Mouse (Mus musculus): ENCODE measurements around the gene Ikzf3. TPM values are rescaled to one million over a fixed set of nuclear protein-coding genes. Genes with fewer than 3 reads are reported as not detected.

Gene Ikzf3
- 0.20 and 0.43 TPM in 2 replicates for polyA plus RNA-seq (2015; fragmentation: Nextera tagmentation; extraction: Ambion mirVana)

DNA sequence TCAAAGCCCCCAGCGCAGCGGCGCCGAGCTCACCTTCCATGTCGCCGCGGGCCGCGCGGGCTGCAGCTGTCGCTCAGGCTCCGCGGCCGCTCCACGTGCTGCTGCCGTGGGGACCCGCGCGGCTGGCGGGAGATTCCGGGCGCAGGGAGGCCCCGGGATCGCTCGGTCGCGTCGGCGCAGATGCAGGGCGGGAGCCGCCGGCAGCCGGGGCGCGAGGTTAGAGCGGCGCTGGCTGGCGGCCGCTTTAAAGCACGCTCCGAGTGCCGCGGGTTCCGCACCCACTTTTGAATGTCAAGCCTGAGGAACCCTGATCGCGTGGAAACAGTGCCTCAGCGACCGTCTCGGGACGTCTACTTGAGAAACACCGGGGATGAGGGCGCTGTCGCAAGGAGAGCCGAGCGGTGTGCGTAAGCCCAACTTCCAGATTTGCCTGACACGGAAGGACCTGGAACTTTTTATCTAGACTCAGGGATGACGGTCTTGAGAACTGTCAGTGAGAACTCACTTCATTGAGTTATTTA is at the start of gene Ikzf3:
Gene Ikzf3 (minus strand): TSS at position 321 of the 521 bp plus-strand sequence.
- Histone ChIP-seq H3K4me3 (ENCODE audit: low read depth, low read length) (peak within 1 kb of the TSS; percentile 37), H3K27ac (ENCODE audit: low read length) (no peak within 1 kb of the TSS), H3K9me3 (ENCODE audit: low read length) (no peaks in the 10 kb centered on the region), H3K4me2 (replicated peaks; ENCODE audit: low read depth, low read length) (peak within 1 kb of the TSS; percentile 62), H3K27me3 (replicated peaks; ENCODE audit: insufficient read depth, low read length) (peaks cover 26% of the 10 kb centered on the region), H3K36me3 (ENCODE audit: insufficient read depth, low read length) (no peaks in the 10 kb centered on the region), H3K4me1 (ENCODE audit: insufficient read depth, low read depth, low read length) (peaks cover 7% of the 10 kb centered on the region; the same call in 1 of the 2 replicates), H3K9ac (replicated peaks; ENCODE audit: low read depth) (no peak within 1 kb of the TSS)
- no peak for TF ChIP-seq EP300 (IDR thresholded peaks at IDR 0.05)
- TF ChIP-seq CTCF (IDR thresholded peaks at IDR 0.05) = peak; percentile 9; the same call in 1 of the 2 replicates
- peak; percentile 35 for ATAC-seq
- 1% methylated on average over 50 of the region's 58 CpGs for WGBS
- DNase-seq (ENCODE audit: low spot score) = no peak

- Histone ChIP-seq H3K4me3 (ENCODE audit: low read depth, low read length) (no peak overlapping the region), H3K9ac (replicated peaks; ENCODE audit: low read depth) (no peak overlapping the region), H3K4me1 (ENCODE audit: insufficient read depth, low read depth, low read length) (no peaks in the 10 kb centered on the region), H3K4me2 (replicated peaks; ENCODE audit: low read depth, low read length) (no peak overlapping the region), H3K36me3 (ENCODE audit: insufficient read depth, low read length) (no peaks in the 10 kb centered on the region), H3K27me3 (replicated peaks; ENCODE audit: insufficient read depth, low read length) (no peaks in the 10 kb centered on the region), H3K9me3 (ENCODE audit: low read length) (no peaks in the 10 kb centered on the region), H3K27ac (ENCODE audit: low read length) (no peak overlapping the region)
- ATAC-seq = no peak
- TF ChIP-seq CTCF (IDR thresholded peaks at IDR 0.05) (no peak), EP300 (IDR thresholded peaks at IDR 0.05) (no peak)
- no peak for DNase-seq (ENCODE audit: low spot score)
- WGBS = 60% methylated on average over 10 of the region's 10 CpGs
These were observed 49.6 kb upstream of the Ikzf3 start for GRCm38 (mm10) chr11:98595473-98595872.

DNA sequence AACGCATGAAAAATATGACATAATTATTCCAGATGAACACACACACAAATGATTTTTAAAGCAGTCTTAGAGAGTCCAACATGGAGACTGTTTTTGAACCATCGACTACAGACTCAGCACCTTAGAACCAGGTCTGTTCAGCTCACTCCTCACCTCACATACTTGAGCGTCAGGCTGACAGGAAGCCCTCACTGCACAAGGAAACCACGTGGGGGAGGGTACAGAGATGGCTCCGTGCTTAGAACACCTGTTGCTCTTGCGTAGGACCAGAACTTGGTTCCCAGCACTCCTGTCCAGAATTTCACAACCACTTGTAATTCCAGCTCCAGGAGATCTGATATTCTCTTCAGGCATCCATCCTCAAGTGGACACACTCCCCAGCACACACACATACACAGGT is 49.2 kb upstream of the Ikzf3 start:
- no peaks in the 10 kb centered on the region for H3K27me3 ChIP-seq (replicated peaks; ENCODE audit: insufficient read depth, low read length)
- no peaks in the 10 kb centered on the region for H3K36me3 ChIP-seq (ENCODE audit: insufficient read depth, low read length)
- no peaks in the 10 kb centered on the region for H3K4me1 ChIP-seq (ENCODE audit: insufficient read depth, low read depth, low read length)
- no peak overlapping the region for H3K9ac ChIP-seq (replicated peaks; ENCODE audit: low read depth)
- no peak for TF ChIP-seq CTCF (IDR thresholded peaks at IDR 0.05)
- no peak for TF ChIP-seq EP300 (IDR thresholded peaks at IDR 0.05)
- no peak overlapping the region for H3K4me3 ChIP-seq (ENCODE audit: low read depth, low read length)
- no peak overlapping the region for H3K27ac ChIP-seq (ENCODE audit: low read length)
- ATAC-seq (no peak), DNase-seq (ENCODE audit: low spot score) (no peak)
- H3K4me2 ChIP-seq (replicated peaks; ENCODE audit: low read depth, low read length) = no peak overlapping the region
- no peaks in the 10 kb centered on the region for H3K9me3 ChIP-seq (ENCODE audit: low read length)
- WGBS = 65% methylated on average over 6 of the region's 6 CpGs

DNA sequence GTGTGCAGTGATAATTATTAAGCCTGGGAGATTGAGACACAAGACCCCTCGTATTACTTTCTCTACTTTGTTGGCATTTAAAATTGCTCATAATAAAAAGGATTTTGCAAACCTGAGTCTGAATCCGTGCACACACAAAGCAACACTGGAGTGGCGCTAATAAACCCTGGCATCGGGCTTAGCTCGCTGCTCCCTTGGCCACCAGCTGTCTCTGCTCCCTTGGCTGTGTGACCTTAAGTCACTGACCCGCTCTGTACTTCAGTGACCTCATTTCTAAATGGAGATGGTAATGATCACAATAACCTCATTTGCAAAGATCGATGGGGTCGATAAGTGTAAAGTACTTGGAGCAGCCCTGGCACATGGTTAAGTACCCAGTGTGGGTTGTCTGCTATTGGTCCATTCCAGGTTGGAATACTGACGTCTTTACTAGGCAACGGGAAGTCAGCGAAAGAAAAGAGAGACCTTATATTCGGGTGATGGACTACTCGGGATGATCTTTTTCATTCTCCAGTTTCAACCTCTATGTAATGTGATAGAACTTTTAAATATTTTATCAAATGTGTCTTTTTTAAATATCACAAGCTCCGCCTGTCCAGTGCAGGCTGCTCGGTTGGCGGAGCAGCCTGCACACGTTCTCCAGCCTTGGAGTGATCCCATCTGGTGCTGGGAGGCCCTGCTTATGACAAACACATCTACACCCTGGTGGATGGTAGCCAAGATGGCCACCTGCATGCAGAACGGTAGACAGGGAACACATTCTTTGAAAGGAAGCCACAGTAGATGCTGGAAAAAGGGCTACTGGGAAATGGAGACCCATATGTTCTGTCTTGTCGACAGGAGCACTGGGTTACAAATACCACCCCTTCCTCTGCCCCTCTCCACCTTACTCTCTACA is 45.0 kb upstream of the Ikzf3 start:
- H3K9me3 ChIP-seq (ENCODE audit: low read length) = no peaks in the 10 kb centered on the region
- H3K9ac ChIP-seq (replicated peaks; ENCODE audit: low read depth) = no peak overlapping the region
- H3K4me1 ChIP-seq (ENCODE audit: insufficient read depth, low read depth, low read length) = peaks cover 8% of the 10 kb centered on the region; the same call in 1 of the 2 replicates
- 68% methylated on average over 19 of the region's 19 CpGs for WGBS
- no peak for ATAC-seq
- H3K36me3 ChIP-seq (ENCODE audit: insufficient read depth, low read length) = no peaks in the 10 kb centered on the region
- H3K4me3 ChIP-seq (ENCODE audit: low read depth, low read length) = no peak overlapping the region
- DNase-seq (ENCODE audit: low spot score) = no peak
- TF ChIP-seq CTCF (IDR thresholded peaks at IDR 0.05) = no peak
- TF ChIP-seq EP300 (IDR thresholded peaks at IDR 0.05) = no peak
- H3K27ac ChIP-seq (ENCODE audit: low read length) = no peak overlapping the region
- H3K4me2 ChIP-seq (replicated peaks; ENCODE audit: low read depth, low read length) = no peak overlapping the region
- no peaks in the 10 kb centered on the region for H3K27me3 ChIP-seq (replicated peaks; ENCODE audit: insufficient read depth, low read length)

DNA sequence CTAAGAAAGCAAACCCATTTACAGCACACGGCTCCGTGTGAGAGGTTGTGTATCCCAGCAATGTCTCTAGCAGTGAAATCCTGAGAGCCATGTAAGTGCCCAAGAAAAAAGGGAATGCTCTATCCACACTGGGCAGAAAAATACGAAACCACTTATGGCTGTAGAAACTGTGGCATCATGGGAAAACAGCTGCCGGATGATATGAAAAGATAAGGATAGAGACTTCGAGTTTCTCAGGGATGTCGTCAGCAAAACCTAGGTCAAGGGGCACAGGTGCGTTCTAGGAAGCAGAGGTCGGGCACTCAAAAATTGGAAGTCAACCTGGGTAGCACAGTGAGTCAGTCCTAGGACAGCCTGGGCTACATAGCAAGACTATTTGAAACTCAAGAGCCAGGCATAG is 43.5 kb upstream of the Ikzf3 start:
- no peak overlapping the region for H3K4me2 ChIP-seq (replicated peaks; ENCODE audit: low read depth, low read length)
- no peaks in the 10 kb centered on the region for H3K9me3 ChIP-seq (ENCODE audit: low read length)
- TF ChIP-seq EP300 (IDR thresholded peaks at IDR 0.05) (no peak), CTCF (IDR thresholded peaks at IDR 0.05) (no peak)
- H3K27me3 ChIP-seq (replicated peaks; ENCODE audit: insufficient read depth, low read length) = no peaks in the 10 kb centered on the region
- no peak overlapping the region for H3K27ac ChIP-seq (ENCODE audit: low read length)
- ATAC-seq = no peak
- H3K4me3 ChIP-seq (ENCODE audit: low read depth, low read length) = no peak overlapping the region
- no peak for DNase-seq (ENCODE audit: low spot score)
- H3K9ac ChIP-seq (replicated peaks; ENCODE audit: low read depth) = no peak overlapping the region
- WGBS = 71% methylated on average over 8 of the region's 8 CpGs
- H3K4me1 ChIP-seq (ENCODE audit: insufficient read depth, low read depth, low read length) = peaks cover 8% of the 10 kb centered on the region; the same call in 1 of the 2 replicates
- no peaks in the 10 kb centered on the region for H3K36me3 ChIP-seq (ENCODE audit: insufficient read depth, low read length)

- DNase-seq (ENCODE audit: low spot score) = peak; percentile 70
- Histone ChIP-seq H3K4me3 (ENCODE audit: low read depth, low read length) (no peak overlapping the region), H3K36me3 (ENCODE audit: insufficient read depth, low read length) (no peaks in the 10 kb centered on the region), H3K9ac (replicated peaks; ENCODE audit: low read depth) (no peak overlapping the region), H3K4me1 (ENCODE audit: insufficient read depth, low read depth, low read length) (peaks cover 8% of the 10 kb centered on the region; the same call in 1 of the 2 replicates), H3K9me3 (ENCODE audit: low read length) (no peaks in the 10 kb centered on the region), H3K27ac (ENCODE audit: low read length) (peak overlapping the region; percentile 92; the same call in 1 of the 2 replicates), H3K4me2 (replicated peaks; ENCODE audit: low read depth, low read length) (peak overlapping the region; percentile 83; the same call in 1 of the 2 replicates), H3K27me3 (replicated peaks; ENCODE audit: insufficient read depth, low read length) (no peaks in the 10 kb centered on the region)
- 47% methylated on average over 6 of the region's 6 CpGs for WGBS
- no peak for TF ChIP-seq EP300 (IDR thresholded peaks at IDR 0.05)
- no peak for ATAC-seq
These were observed 43.0 kb upstream of the Ikzf3 start for GRCm38 (mm10) chr11:98588833-98589281.

Data from lung, postnatal 0 days (tissue).